Mouse (Mus musculus) ovary, postnatal 14 days (tissue): ENCODE data around the gene Rfng.
"Not testable (repeated sequence)": the region's sequence is repeated elsewhere in the genome, so short reads cannot be mapped to it uniquely, and the experiment has no call there.

ENCODE experiments used
- DNase-seq: peaks from one replicate; pipeline ENCODE4 v3.0.0; 2022; ENCODE audit warnings: low spot score

Gene Rfng

GRCm38 (mm10) chr11:120784064-120784791, at the start of gene Rfng, which contains the start of gene Gps1:
Gene Rfng (minus strand): TSS chr11:120784207.
Gene Gps1 (plus strand): TSS chr11:120784272.
- peak; percentile 73 for DNase-seq

- not testable (repeated sequence) for DNase-seq
These were observed 49.0 kb upstream of the Rfng start for GRCm38 (mm10) chr11:120832962-120833361.

- no peak for DNase-seq
These were observed 47.8 kb upstream of the Rfng start for GRCm38 (mm10) chr11:120831659-120832440.

GRCm38 (mm10) chr11:120830686-120831085, 46.7 kb upstream of the Rfng start:
- no peak for DNase-seq

GRCm38 (mm10) chr11:120829757-120830532, 45.9 kb upstream of the Rfng start:
- DNase-seq: no peak

- DNase-seq: no peak
These were observed 44.4 kb upstream of the Rfng start for GRCm38 (mm10) chr11:120828416-120828815.

GRCm38 (mm10) chr11:120826016-120826953, 42.3 kb upstream of the Rfng start:
- DNase-seq: no peak

- DNase-seq: no peak
These were observed 41.4 kb upstream of the Rfng start for GRCm38 (mm10) chr11:120825289-120825863.

GRCm38 (mm10) chr11:120824787-120825288, 40.8 kb upstream of the Rfng start:
- DNase-seq: no peak

- DNase-seq: peak; percentile 93
These were observed 40.2 kb upstream of the Rfng start, which contains the start of gene Fasn for GRCm38 (mm10) chr11:120823956-120824786. Gene Fasn (minus strand): TSS chr11:120824547.

GRCm38 (mm10) chr11:120823551-120823947, 39.5 kb upstream of the Rfng start:
- no peak for DNase-seq

- DNase-seq: no peak
These were observed 39.0 kb upstream of the Rfng start for GRCm38 (mm10) chr11:120822831-120823550.

- DNase-seq: no peak
These were observed 38.3 kb upstream of the Rfng start for GRCm38 (mm10) chr11:120822321-120822720.

GRCm38 (mm10) chr11:120821076-120821922, 37.3 kb upstream of the Rfng start:
- no peak for DNase-seq

- no peak for DNase-seq
These were observed 36.5 kb upstream of the Rfng start for GRCm38 (mm10) chr11:120820546-120820945.

GRCm38 (mm10) chr11:120819556-120819955, 35.5 kb upstream of the Rfng start:
- no peak for DNase-seq

GRCm38 (mm10) chr11:120818251-120818650, 34.2 kb upstream of the Rfng start:
- no peak for DNase-seq

GRCm38 (mm10) chr11:120817358-120817757, 33.4 kb upstream of the Rfng start:
- DNase-seq: no peak
